Mouse (Mus musculus) embryonic facial prominence, embryonic 11.5 days (tissue): ENCODE measurements around the gene Rtbdn. TPM values are rescaled to one million over a fixed set of nuclear protein-coding genes. Genes with fewer than 3 reads are reported as not detected.

Experiments
- ATAC-seq: fragments of 200-750 bp; cut with Nextera tagmentation; replicated peaks from 2 replicates; pipeline ENCODE4 v1.8.0; 2017; ENCODE audit warnings: low read depth; ENCODE audit not compliant: insufficient number of reproducible peaks, low FRiP score, low TSS enrichment
- DNase-seq: peaks from one replicate; pipeline ENCODE4 v3.0.0-alpha.2; 2015; ENCODE audit warnings: low spot score
- H3K27ac ChIP-seq: fragments of 300-500 bp; sonication (generic); replicated peaks from 2 replicates; pipeline ENCODE4 v1.5.1; 2014; ENCODE audit warnings: mild to moderate bottlenecking, low read depth, low read length, control low read depth
- H3K27me3 ChIP-seq: fragments of 300-500 bp; sonication (generic); 2 replicates; pipeline ENCODE4 v1.6.1; 2014; ENCODE audit warnings: mild to moderate bottlenecking, low read length, moderate library complexity, mixed read lengths; ENCODE audit not compliant: control insufficient read depth, insufficient read depth
- H3K36me3 ChIP-seq: fragments of 300-500 bp; sonication (generic); replicated peaks from 2 replicates; pipeline ENCODE4 v1.6.1; 2014; ENCODE audit warnings: low read depth, mild to moderate bottlenecking, low read length, moderate library complexity, mixed read lengths; ENCODE audit not compliant: control insufficient read depth, insufficient read depth
- H3K4me1 ChIP-seq: fragments of 300-500 bp; sonication (generic); 2 replicates; pipeline ENCODE4 v1.6.1; 2014; ENCODE audit warnings: low read length, mixed read lengths; ENCODE audit not compliant: control insufficient read depth, insufficient read depth
- H3K4me2 ChIP-seq: fragments of 300-500 bp; sonication (generic); 2 replicates; pipeline ENCODE4 v1.6.1; 2014; ENCODE audit warnings: low read depth, mild to moderate bottlenecking, control low read depth, low read length, moderate library complexity
- H3K4me3 ChIP-seq: fragments of 300-500 bp; sonication (generic); 2 replicates; pipeline ENCODE4 v1.5.1; 2014; ENCODE audit warnings: low read depth, low read length, control low read depth
- H3K9ac ChIP-seq: fragments of 300-500 bp; sonication (generic); replicated peaks from 2 replicates; pipeline ENCODE4 v1.6.1; 2014; ENCODE audit warnings: mild to moderate bottlenecking, control low read depth, low read length
- H3K9me3 ChIP-seq: fragments of 300-500 bp; sonication (generic); replicated peaks from 2 replicates; pipeline ENCODE4 v1.6.1; 2016; ENCODE audit warnings: mild to moderate bottlenecking, low read length, inconsistent platforms, mixed read lengths; ENCODE audit not compliant: control insufficient read depth
- WGBS: fragments of 180-500 bp; shearing (Covaris S2); extraction: QIAGEN DNeasy Blood & Tissue Kit; methylation state at CpG from one replicate; pipeline ENCODE4 v1.1.7; 2014; 5-methylcytosine and 5-hydroxymethylcytosine counted together
- polyA plus RNA-seq: library from polyadenylated mRNA; unstranded; fragments of >200 nt; fragmentation: Nextera tagmentation; extraction: Ambion mirVana; gene quantifications from 2 replicates; pipeline ENCODE4 v1.2.1, GENCODE M21; 2014

The Rtbdn gene
- polyA plus RNA-seq, 1 experiment from 2014 or later: not detected

- Histone ChIP-seq H3K27ac (no peak overlapping the region), H3K4me2 (no peak overlapping the region), H3K9me3 (no peaks in the 10 kb centered on the region), H3K9ac (no peak overlapping the region), H3K4me1 (peaks cover 27% of the 10 kb centered on the region), H3K36me3 (no peaks in the 10 kb centered on the region), H3K27me3 (peaks cover 22% of the 10 kb centered on the region), H3K4me3 (peak overlapping the region; percentile 28; the same call in 1 of the 2 replicates)
- WGBS: 28% methylated on average over 11 of the region's 11 CpGs
- ATAC-seq: no peak
- DNase-seq: no peak
Measured at GRCm38 (mm10) chr8:84980622-84981358, 34.0 kb downstream of the Rtbdn start.

DNA sequence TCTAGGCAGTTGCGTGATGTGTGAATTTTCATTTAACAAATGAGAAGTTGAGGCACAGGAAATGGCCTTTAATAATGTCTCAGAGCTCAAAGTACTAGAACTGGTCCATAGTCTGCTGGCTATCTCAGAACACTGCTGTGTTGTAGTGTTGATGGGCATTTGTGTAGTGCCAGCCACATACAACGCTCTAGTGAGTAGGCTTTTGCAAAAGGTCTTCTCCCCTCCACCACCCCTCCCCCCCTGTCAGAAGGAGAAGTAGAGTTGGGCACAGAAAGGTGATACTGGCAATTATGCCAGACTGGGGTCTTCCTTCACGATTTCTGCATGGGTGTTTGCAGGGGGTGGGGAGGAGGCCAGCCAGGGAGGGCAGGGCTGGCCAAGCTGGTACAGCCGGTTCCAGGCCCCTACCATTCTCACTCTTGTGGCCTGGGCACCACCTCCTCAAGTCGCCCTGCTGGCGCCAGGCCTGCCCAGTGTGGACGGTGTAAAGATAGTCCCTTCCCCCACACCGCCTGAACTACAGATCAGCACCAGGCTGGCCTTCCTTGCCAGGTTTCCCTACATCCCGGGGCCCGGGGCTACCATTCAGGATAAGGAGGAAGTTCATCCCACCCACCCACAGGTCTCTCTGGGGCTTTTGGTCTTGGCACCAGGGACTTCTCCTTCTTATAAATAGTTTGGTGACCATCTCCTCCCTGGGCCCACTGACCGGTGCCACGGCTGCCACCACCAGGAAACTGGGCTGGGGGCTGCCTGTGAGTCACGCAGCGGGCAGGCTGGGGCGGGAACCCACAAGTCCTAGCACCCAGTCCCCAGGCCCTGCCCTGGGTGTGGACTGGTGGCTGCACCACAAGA is 35.1 kb downstream of the Rtbdn start:
- DNase-seq (no peak), ATAC-seq (no peak)
- WGBS: 76% methylated on average over 15 of the region's 15 CpGs
- Histone ChIP-seq H3K4me3 (no peak overlapping the region), H3K4me2 (no peak overlapping the region), H3K4me1 (peaks cover 27% of the 10 kb centered on the region), H3K9me3 (no peaks in the 10 kb centered on the region), H3K9ac (no peak overlapping the region), H3K27ac (no peak overlapping the region), H3K36me3 (no peaks in the 10 kb centered on the region), H3K27me3 (peaks cover 22% of the 10 kb centered on the region)

GRCm38 (mm10) chr8:84982499-84983011 is 35.8 kb downstream of the Rtbdn start:
- H3K27me3 ChIP-seq: peaks cover 15% of the 10 kb centered on the region
- H3K27ac ChIP-seq: no peak overlapping the region
- no peaks in the 10 kb centered on the region for H3K36me3 ChIP-seq
- no peak overlapping the region for H3K4me3 ChIP-seq
- H3K4me1 ChIP-seq: peaks cover 24% of the 10 kb centered on the region
- no peaks in the 10 kb centered on the region for H3K9me3 ChIP-seq
- H3K4me2 ChIP-seq: no peak overlapping the region
- 64% methylated on average over 3 of the region's 3 CpGs for WGBS
- DNase-seq: no peak
- no peak overlapping the region for H3K9ac ChIP-seq
- ATAC-seq: no peak

DNA sequence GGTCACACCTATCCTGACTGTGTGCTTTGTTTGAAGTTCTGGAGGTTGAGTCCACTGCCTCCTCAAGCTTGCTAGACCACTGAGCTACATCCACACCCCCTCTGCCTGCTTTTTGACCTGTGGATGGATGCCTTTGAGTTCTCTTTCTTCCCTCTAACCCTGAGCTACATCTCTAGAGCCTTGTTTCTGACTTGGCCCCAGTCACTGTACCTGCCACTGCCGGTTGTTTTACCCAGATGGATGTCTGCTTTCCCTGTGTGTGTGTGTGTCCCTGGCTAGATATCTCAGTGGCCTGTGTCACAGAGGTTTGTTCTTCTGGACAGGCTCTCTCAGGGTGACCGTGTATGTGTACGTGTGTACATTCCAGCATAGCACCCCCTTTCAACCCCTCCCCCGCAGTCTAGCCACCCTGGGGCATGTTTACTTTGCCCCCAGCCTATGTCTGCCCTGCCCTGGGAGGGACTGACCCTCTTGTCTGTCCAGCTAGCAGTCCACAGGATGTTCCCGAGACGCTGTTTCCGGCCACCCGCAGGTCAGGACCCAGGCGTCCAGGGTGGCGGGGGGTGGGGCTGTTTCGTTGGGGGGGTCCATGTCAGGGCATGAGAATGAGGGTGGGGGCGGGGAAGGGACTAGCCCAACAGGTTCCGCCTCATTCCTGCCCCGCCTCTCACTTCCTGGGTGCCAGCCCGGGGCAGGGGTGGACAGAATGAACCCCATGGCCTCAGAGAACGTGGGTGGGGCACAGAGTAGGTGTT is 37.7 kb downstream of the Rtbdn start:
- Histone ChIP-seq H3K36me3 (no peaks in the 10 kb centered on the region), H3K4me2 (peak overlapping the region; percentile 99), H3K9me3 (no peaks in the 10 kb centered on the region), H3K27me3 (peaks cover 3% of the 10 kb centered on the region; the same call in 1 of the 2 replicates), H3K4me3 (peak overlapping the region; percentile 44; the same call in 1 of the 2 replicates), H3K4me1 (peaks cover 17% of the 10 kb centered on the region), H3K9ac (no peak overlapping the region; the same call in 1 of the 2 replicates), H3K27ac (peak overlapping the region; percentile 41)
- ATAC-seq (no peak), DNase-seq (no peak)
- whole genome bisulfite sequencing: 5% methylated on average over 16 of the region's 16 CpGs

DNA sequence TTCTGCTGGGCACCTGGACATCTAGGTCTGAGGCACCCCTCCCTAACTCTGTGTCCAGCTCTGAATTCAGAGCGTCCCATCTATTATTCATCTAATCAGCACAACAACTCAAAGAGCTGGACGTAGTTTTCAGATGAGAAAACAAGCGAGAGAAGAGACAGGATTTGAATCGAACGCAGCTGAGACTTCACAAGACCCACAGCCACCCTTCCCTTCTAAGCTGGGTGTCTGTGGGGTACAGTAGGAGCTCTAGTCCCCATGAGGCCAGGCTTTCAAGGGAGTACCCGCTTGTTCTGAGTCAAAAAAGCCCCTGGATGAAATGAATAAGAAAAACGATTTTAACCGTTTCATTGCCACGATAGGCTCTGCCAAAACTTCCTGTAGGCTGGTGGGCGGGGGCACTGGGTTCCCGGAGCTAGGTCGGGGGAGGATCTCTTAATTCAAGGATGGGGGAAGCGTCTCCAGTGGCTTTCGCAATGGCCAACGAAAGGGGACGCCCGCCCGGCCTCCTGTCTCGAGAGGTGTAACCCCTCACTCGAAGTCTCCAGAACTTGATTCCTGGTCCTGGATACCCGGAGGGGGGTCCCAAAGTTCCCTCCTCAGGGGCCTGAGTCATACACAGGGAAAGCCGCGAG is 38.4 kb downstream of the Rtbdn start:
- 0% methylated on average over 23 of the region's 23 CpGs for WGBS
- no peaks in the 10 kb centered on the region for H3K9me3 ChIP-seq
- H3K4me1 ChIP-seq: peaks cover 15% of the 10 kb centered on the region
- H3K36me3 ChIP-seq: no peaks in the 10 kb centered on the region
- H3K4me2 ChIP-seq: peak overlapping the region; percentile 99
- H3K4me3 ChIP-seq: peak overlapping the region; percentile 44
- H3K9ac ChIP-seq: peak overlapping the region; percentile 57
- peak overlapping the region; percentile 41; the same call in 1 of the 2 replicates for H3K27ac ChIP-seq
- H3K27me3 ChIP-seq: peaks cover 3% of the 10 kb centered on the region; the same call in 1 of the 2 replicates
- ATAC-seq (no peak), DNase-seq (peak; percentile 57)

- no peak for ATAC-seq
- peak overlapping the region; percentile 99 for H3K4me2 ChIP-seq
- H3K9ac ChIP-seq: peak overlapping the region; percentile 57
Measured at GRCm38 (mm10) chr8:84985684-84986378, 39.0 kb downstream of the Rtbdn start.

More at GRCm38 (mm10) chr8:84985684-84986378, 39.0 kb downstream of the Rtbdn start:
- WGBS: 0% methylated on average over 53 of the region's 53 CpGs
- Histone ChIP-seq H3K4me1 (peaks cover 13% of the 10 kb centered on the region), H3K27me3 (no peaks in the 10 kb centered on the region), H3K27ac (0 out of 2 replicates have a peak overlapping the region, but pooled peaks have one; percentile 28), H3K36me3 (no peaks in the 10 kb centered on the region), H3K9me3 (no peaks in the 10 kb centered on the region), H3K4me3 (peak overlapping the region; percentile 44)
- peak; percentile 89 for DNase-seq
